Mouse (Mus musculus): ENCODE results near the gene Prkca.

Prkca gene

DNA sequence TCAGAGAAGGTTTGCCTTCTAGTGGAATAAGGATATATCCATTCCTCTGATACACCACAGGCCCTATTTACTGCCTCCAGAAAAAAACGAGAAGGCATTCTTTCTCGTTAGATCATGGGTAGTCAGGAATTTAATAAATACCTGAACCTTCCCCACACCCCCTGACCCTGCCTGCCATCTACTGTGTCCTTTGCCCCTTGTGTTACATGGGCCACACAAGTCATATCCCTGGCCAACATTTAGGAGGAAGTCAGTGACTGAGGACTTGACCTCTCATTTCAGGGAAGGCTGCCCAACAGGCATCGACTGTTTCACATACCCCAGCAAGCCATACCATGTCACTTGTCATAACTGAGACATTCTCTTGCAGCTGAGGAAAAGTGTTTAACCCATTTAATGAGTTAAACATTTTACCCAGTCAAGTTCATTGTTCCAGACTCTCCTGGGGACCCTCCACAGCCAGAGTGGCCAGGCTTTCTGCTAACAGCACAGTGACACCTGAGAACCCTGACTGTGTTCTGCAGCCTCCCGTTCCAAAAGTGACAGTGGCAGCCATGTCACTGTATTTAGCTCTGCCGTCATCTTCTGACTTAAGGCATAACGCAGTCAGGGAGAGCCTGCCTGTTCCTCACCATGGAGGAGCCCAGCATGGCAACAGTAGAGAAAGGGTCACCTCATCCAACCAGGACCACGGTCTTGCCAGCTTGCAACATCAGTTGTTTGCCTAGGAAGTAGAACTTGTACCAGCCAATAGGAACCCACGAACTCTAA lies 114.4 kb downstream of the Prkca start:
- no peak for DNase-seq

DNA sequence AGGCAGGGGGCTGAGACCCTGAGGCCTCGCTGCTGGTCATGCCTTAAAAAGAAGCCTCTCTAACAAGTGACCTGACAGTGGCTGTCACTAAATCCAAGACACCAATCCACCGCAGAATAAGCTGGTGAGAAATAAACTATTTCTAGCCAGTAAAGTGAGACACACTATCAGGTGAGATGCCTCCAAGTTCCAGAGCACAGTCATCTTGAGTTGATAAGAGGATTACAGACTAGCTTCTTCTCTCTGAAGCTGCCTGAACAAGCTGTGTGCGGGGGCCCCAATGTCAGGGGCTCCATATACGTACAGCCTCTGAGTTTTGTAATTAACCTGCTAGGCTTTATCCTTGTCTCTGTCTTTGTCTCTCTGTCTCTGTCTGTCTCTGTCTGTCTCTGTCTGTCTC lies 115.2 kb downstream of the Prkca start:
- DNase-seq: no peak

DNA sequence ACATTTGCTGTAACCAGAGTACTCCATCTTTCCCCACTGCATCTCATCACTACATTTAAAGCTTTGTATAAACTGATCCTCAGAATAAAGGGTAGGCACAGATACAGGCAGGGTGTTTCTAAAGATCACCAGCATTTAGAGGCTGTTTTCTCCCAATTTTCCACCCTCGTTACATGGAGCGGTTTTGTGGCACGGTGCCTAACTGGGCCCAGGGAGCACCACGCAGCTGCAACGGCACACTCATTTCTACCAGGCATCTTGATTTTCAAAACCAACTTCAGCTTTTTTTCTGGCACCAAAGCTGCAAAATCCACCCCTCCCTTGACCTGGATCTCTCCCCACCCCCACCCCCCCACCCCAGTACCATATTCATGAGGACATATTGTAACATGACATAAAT lies 117.5 kb downstream of the Prkca start:
- DNase-seq: no peak

- peak; percentile 47 for DNase-seq
Observed at GRCm38 (mm10) chr11:108224233-108224973, 119.3 kb downstream of the Prkca start.

DNA sequence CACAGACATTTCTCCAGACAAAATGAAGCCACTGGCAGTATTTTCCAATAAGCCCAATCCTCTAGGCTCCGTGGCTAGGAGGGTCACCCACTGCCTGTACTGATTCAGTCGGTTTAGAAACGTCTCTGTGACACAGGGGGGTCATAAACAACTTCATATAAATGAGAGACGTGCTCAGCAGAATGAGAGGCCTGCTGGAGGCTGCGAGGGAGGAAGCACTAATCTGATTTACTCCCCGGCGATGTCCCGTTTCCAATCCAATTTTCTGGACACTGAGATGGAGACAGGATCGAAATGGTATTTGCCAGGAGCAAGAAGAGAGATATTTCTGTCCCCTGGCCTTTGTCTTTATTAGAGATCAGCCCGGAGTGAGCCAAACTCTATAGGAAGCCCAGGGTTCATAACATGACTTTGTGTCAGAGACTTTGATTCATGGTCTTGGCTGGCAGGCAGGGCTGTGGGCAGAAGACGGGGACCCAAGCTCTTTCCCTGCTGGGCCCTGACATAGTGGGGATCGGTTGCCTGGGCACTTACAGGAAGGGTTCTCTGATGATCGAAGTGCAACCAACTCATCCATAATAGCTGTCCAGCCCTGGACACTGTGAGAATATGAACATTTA lies 120.0 kb downstream of the Prkca start:
- no peak for DNase-seq

DNA sequence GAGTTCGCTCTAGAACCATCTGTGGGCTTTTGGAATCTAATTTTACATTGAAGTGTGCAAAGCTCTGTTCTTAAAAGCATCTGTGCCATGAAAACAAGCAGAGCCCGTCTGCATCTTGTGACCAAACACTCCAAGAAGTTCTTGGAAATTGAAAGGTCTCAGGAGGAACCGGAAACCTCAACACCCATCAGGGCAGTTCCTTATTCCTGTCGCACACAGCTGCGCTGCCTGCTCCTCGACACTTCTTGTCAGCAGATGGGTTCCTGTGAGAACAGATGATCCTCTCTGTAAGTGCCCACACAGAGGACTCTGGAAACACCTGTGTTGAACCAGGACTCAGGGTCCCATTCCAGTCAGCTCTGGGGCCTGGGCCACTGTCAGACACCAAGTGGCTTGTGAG lies 120.6 kb downstream of the Prkca start:
- DNase-seq: peak; percentile 51

- DNase-seq: peak; percentile 61
Observed at GRCm38 (mm10) chr11:108222616-108223015, 121.1 kb downstream of the Prkca start.

DNA sequence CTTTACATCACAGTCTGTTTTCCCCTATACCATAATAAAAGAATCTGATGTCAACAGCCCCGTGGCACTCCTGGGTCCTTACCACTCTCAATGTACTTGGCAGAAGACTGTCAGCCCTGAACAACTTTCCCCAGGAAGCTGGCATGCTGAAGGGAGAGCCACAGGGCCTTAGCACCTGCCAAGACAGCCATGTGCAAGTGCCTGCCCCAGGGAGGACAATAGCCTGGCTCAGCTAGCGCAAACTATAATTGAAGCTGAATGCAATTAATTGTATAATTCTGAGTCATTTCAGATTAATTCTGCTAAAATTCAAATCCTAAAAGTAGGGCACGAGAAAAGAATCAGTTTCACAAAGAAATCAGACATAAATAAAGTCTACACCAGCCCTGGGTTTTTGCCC lies 121.7 kb downstream of the Prkca start:
- DNase-seq: no peak

- no peak for DNase-seq
Observed at GRCm38 (mm10) chr11:108221124-108221835, 122.4 kb downstream of the Prkca start.

DNA sequence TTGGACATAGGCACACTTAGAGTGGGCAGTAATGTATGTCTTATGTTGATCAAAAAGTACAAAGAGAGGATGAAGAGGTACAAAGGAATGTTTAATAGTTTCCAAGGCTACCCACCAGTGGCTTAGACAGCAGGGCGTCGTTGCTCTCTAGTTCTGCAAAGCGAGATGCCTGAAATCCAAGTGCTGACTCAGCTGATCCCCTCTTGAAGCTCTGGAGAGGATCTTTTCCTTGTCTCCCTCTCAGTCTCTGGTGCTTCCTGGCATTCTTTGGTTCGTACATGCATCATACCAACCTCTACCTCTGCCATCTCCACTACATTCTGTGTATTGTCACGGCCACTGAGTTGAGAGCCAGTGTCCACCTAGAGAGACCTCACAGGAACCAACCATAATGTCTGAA lies 123.1 kb downstream of the Prkca start:
- no peak for DNase-seq

- DNase-seq: no peak
Observed at GRCm38 (mm10) chr11:108217043-108217442, 126.7 kb downstream of the Prkca start.

DNA sequence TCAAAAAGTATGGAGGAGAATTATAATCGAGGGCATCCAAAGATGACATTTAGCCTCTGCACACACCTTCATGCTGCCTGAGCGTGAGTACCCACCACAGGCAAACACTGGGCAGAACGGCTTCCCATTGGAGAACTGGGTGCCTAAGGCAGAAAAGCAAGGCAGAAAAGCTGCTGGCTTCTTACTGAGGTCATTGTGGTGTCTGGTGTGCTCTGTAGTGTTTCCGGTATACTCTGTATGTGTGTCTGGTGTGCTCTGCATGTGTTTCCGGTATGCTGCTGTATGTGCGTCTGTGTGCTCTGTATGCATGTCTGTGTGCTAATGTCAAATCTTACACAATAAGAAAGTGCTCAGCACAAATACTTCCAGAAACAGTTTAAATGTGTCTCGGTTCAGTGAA lies 127.7 kb downstream of the Prkca start:
- DNase-seq: peak; percentile 33

- DNase-seq: peak; percentile 20
Observed at GRCm38 (mm10) chr11:108215466-108215865, 128.3 kb downstream of the Prkca start.

GRCm38 (mm10) chr11:108214521-108215223 lies 129.1 kb downstream of the Prkca start:
- peak; percentile 11 for DNase-seq

DNA sequence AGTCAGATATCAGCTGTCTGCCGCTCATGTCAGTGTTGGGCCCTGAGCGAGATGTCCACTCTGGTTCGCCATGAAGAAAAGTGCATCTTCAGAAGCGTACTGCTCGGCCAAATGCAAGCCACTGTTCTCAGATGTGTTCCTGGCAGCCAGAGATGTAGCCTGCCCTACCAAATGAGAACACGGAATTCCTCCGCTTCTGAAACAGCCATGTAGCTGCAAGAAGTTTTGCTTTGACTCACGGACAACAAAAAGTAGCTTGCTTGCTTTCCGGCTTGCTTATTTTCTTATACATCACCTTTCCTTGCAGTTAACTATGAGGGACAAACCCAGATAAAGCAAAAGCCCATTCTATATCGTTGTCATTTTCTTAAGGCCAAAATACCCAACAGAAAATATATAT lies 129.9 kb downstream of the Prkca start:
- no peak for DNase-seq

DNA sequence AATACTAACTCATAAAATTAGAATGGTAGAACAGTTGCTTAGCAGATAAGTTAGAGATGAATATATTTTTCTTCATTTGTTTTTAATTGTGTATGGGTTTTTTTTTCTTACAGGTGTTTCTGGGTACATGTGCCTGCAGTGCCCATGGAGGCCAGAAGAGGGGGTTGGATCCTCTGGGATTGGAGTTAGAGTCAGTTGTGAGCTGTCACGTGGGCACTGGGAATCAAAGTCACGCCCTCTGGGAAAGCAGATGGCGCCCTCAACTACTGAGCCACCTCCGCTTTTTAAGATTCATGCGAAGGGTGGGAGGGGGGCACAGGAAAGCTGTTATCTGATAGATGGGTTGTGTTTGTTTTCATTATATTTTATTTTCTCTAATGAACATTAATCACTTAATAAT lies 131.1 kb downstream of the Prkca start:
- no peak for DNase-seq

DNA sequence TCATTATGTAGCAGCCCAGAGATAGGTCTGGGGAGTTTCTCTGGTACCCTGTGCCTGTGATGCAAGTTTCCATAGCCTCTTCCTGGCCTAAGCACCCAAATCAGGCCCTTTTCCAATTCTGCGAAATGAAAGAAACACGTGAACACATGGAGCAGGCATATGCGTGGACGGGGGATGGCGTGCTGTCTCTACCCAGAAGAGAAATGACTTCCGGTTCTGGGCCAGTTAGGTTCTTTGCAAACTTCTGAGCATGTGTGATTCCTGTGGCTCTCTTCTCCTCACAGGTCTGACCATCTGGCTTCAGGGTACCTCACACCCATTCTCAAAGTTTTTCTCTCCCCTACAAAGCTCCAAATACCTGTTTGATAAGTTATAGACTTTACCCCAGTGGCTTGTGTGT lies 131.7 kb downstream of the Prkca start:
- no peak for DNase-seq

DNA sequence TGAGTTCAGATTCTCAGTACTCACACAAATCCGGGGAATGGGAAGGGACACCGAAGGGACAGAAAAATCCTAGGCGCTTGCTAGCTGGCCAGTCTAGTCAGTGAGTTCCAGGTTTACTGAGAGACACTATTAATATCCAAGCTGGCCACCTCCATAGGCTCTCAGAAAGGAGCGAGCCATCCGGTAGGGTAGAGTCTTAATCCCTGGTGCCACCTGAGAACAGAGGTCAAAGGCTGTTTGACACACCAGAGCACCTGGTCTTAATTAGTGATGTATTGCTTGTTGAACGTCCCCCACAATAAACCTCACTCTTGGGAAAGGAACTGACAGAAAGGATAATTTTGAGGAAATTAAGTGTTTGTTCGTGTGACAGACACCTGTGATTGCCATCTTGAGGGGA lies 133.0 kb downstream of the Prkca start:
- no peak for DNase-seq

GRCm38 (mm10) chr11:108206602-108207001 lies 137.1 kb downstream of the Prkca start:
- no peak for DNase-seq

DNA sequence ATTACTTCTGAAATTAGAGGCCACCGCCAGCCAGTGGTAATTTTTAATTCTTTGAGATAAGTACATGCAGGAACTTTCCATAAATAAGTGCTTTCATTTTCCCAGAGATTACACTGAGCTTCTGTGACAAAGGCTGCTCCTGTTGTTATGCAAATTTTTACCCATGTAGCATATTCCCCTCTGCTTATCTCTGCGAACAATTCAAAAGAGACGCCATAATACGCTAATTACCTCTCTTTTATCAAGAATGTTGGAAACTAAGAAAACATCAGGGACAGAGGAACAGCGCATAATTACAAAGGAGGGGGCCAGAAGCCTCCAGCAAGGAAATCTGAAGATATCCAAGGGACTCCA lies 138.9 kb downstream of the Prkca start:
- DNase-seq: no peak

DNA sequence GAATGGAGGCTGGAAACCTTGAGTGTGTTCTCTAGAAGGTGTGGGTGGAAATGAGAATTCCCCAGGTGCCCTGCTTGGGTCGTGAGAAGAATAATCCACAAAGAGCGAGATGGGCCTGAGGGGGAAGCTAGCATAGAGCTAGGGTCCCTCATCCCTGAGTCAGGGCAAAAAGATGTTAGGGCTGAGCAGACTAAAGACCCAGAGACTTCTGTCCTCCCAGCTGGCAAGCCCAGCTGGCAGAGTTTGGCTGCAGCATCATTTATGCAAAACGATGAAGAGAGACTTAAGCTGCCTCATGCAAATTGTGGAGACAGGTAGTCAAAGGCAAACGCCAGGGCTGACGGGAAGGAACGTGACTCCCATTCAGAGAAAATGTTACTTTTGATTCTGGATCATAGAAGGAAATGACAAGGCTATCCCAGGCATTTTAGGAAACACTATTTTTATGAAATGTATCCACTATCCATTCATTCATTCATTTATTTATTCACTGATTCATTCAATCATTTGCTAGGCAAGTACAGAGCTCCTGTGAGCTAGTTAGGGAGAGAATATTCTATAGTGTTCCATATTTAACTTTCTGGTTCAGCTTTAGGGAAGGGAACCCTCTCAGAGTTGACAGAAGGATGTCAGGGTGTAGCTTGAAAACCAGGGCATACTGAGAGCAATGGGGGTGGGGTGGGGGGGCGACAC lies 139.4 kb downstream of the Prkca start:
- DNase-seq: no peak

- no peak for DNase-seq
Observed at GRCm38 (mm10) chr11:108202835-108203234, 140.9 kb downstream of the Prkca start.
